ENCODE assay signal across 9 mouse cellular contexts in the genomic region with DNA sequence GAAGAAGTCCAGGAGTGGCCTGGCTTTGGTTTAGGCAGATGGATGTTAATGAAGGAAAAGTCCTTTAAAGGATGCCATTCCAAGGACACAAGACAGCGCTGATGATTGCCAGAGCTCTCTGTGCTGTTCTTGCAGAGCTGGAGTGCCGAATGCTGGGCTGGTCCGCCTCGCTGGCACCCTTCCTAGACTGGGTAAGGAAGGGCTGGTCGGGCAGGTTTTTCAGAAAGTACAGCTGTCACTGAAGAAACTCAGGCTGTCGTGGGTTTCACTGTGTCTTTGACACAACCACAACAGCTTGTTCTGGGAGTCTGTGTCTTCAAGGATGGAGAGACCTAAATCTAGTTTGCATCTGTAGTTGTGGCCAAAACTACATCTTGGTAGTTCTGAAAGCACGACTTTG.
DNase-seq lines count a peak whose midpoint lies in the region.
"Had no signal": no experiment of that assay in that cellular context is flagged by ENCODE, and none has a peak within 500 bp of the region (broad histone marks: within the 10 kb centered on the region; RNA-seq: fewer than 3 reads in every experiment).

No protein-coding gene starts in this region.

- H3K27ac ChIP-seq in midbrain, embryonic 10.5 days (replicated peaks) = no peak overlapping the region

- H3K4me3 ChIP-seq in midbrain, embryonic 10.5 days = no peak overlapping the region

- no peaks in the 10 kb centered on the region for H3K36me3 ChIP-seq in midbrain, embryonic 10.5 days

- 89% methylated on average over 7 of the region's 7 CpGs for WGBS in midbrain, embryonic 10.5 days

- H3K27me3 ChIP-seq in midbrain, embryonic 10.5 days (ENCODE audit: low read depth, poor library complexity, severe bottlenecking) = no peaks in the 10 kb centered on the region
- H3K27me3 ChIP-seq: CH12.LX had no signal

- DNase-seq in gastrocnemius, postnatal 25 days = peak; percentile 30
- DNase-seq in gastrocnemius, adult 18-20 months (ENCODE audit: low spot score) = no peak
- DNase-seq in cerebellum, postnatal 14 days = peak; percentile 42 to 55
- DNase-seq in layer of hippocampus, postnatal 14 days (ENCODE audit: low spot score in 2 of 2) = peak; percentile 65 to 78
- peak; percentile 14 for DNase-seq in ovary, postnatal 36 days (ENCODE audit: low spot score)
- DNase-seq in natural killer cell, adult 2 months (ENCODE audit: low spot score in 2 of 2) = no peak
- DNase-seq in midbrain, embryonic 10.5 days (ENCODE audit: low spot score) = no peak
- no peak for DNase-seq in gastrocnemius, postnatal 10 days

- peaks cover 17% of the 10 kb centered on the region for H3K4me1 ChIP-seq in midbrain, embryonic 10.5 days

- H3K9me3 ChIP-seq in midbrain, embryonic 10.5 days (replicated peaks) = no peaks in the 10 kb centered on the region

Comparison
In these comparisons a context has a peak if more than half of its experiments do, and no peak if none do; other contexts are left out.
1. DNase-seq: peak in gastrocnemius, postnatal 25 days (single experiment), cerebellum, postnatal 14 days (2 of 2), layer of hippocampus, postnatal 14 days (2 of 2) and ovary, postnatal 36 days (single experiment); none in gastrocnemius, adult 18-20 months (single experiment), natural killer cell, adult 2 months (0 of 2), midbrain, embryonic 10.5 days (single experiment) and gastrocnemius, postnatal 10 days (single experiment).